Mouse (Mus musculus) cerebellum, adult (tissue): ENCODE measurements around the gene Clasp1.
"Not testable (repeated sequence)": the region's sequence is repeated elsewhere in the genome, so short reads cannot be mapped to it uniquely, and the experiment has no call there.

Experiments used
- ATAC-seq: cut with Nextera tagmentation; 2 replicates; pipeline ENCODE4 v1.9.2; 2017; ENCODE audit warnings: mild to moderate bottlenecking, moderate library complexity, mixed read lengths; ENCODE audit not compliant: insufficient number of reproducible peaks, low FRiP score, low TSS enrichment

Clasp1 gene

DNA sequence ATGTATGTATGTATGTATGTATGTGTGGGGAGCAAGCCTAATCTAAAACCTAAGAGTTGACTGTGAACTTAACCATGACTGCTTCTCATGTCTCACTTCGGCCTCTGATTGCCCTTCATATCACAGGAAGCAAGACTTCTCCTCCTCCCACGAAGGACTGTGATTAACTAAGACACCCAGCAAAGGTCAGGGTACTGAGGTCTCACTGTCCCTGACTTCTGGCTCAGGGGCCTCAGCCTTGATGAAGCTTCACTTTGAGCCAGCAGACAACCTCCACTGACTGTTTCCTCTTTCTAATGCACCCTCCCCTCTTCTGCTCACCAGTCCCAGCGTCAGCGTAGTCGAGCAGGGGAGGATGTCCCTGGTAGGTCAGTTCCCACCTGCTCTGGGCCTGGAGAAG, 166.1 kb downstream of the Clasp1 start:
- no peak for ATAC-seq

DNA sequence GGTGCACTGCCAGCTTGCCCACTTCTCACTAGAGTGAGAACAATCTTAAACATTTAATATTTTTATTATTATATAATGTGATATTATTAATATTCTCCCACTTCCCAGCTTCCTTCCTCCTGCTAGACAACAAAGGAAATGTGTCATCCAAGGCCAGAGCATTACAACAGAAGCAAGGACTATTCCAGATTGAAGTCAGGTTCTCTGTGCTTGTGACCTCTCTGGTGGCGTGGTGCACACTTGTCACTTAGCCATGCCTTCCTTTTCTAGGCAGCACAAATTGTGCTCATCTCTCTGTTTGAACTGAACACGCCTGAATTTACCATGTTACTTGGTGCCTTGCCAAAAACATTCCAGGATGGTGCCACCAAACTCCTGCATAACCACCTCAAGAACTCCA, 170.9 kb downstream of the Clasp1 start:
- no peak for ATAC-seq

GRCm38 (mm10) chr1:118564561-118564960, 175.7 kb downstream of the Clasp1 start:
- no peak for ATAC-seq

GRCm38 (mm10) chr1:118567659-118568058, 178.8 kb downstream of the Clasp1 start:
- ATAC-seq = no peak

- ATAC-seq = no peak
These were observed 191.4 kb downstream of the Clasp1 start for GRCm38 (mm10) chr1:118580174-118580702.

DNA sequence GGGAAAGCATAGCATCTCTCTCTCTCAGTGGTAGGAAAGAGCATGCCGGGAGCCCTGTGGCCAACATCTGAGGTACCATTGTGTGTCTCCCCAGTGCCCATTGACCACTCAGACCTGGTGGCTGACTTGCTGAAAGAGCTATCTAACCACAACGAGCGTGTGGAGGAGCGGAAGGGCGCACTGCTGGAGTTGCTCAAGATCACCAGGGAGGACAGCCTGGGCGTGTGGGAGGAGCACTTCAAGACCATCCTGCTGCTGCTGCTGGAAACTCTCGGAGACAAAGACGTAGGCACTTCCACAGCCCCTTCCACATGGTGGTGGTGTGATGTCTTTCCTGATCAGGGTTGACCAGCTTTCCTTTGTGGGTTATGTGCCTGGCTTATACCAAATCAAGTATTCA, 192.3 kb downstream of the Clasp1 start:
- ATAC-seq = no peak

- ATAC-seq = no peak
These were observed 200.9 kb downstream of the Clasp1 start for GRCm38 (mm10) chr1:118589721-118590120.

DNA sequence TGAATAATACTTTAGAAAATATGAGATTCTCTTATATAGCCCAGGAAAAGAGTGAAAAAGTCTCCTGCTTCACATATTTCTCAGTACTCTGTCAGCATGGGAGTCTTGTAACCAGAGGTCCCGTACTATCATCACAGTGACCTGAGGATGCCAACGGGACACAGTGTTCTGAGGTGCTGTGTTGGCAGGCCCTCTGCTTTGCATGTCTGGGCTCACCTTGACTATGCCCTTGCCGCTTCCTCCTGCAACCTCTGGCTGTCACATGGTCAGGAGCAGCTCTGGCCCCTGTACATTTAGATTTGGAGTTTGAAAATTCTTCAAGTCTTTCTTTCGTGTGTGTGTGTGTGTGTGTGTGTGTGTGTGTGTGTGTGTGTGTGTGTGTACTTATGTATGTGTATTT, 204.1 kb downstream of the Clasp1 start:
- no peak for ATAC-seq

DNA sequence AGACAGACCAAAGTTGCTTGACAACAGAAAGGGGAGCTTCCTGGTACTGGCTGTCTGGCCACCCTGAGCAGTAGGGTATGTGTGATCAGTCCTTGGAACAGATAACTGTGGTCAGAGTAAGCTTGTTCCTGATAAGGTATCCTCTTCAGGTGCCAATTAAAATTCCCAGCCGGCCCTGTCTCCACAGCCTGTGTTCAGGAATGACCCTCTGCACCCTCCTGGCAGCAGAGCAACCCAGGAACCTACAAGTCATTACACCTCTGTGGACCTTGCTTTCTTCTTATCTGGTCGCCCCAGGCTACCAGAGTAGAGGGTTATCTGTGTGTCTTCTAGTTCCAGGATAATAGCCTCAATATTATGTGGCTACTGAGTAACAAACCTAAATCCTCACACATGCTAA, 206.5 kb downstream of the Clasp1 start:
- no peak for ATAC-seq

DNA sequence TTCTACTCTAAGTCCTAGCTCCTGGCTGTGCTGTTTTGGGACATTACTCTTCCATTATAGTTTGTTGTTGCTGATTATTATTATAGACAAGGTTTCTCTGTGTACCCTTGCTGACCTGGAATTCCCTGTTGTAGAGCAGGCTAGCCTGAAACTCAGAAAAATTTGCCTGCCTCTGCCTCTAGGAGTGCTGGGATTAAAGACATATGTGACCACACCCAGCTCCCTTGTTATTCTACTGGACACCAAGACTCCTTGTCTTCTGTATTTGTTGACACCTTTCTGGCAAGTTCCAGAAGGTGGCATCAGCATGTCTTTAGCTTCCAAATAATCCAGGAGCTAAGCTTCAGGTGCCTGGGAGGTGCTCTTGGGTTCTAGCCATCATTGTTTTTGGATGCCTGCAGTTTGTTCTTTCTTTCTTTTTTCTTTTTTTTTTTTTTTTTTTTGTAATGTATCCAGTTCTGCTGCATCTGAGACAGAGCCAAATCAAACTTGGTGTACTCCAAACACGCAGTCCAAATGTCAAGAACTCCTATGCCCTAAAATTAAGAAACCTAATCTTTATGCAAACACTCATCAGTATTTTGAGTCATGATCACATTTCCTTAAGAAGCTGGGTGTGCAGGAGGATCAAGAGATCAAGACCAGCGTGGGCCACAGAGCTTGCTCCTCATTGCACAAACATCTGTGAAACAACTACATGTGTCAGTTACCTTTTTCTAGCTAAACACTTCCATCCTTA, 208.8 kb downstream of the Clasp1 start:
- ATAC-seq = no peak

GRCm38 (mm10) chr1:118598339-118598738, 209.5 kb downstream of the Clasp1 start:
- peak; percentile 81 for ATAC-seq

- ATAC-seq = no peak
These were observed 224.8 kb downstream of the Clasp1 start for GRCm38 (mm10) chr1:118613631-118614183.

GRCm38 (mm10) chr1:118621055-118621454, 232.2 kb downstream of the Clasp1 start:
- ATAC-seq = not testable (repeated sequence)

GRCm38 (mm10) chr1:118622857-118623256, 234.0 kb downstream of the Clasp1 start:
- ATAC-seq = no peak

DNA sequence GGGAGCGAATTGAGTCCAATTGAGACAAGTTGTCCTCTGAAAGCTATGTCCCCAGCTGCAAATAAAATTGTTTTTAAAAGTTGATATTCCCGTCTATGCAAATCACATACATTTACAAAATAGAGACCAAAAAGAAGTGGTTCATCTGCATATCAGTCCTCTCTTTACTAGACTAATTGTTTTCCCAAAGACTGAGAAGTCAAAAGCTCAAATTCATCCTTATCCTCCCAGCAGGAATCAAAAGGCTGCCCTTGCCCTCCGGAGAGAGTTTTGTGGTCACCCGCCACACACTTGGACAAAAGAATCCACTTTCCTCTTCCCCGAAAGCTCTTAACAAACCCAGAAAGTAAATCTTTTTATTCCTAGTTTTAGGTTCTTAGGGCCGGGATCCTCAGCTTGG, 236.6 kb downstream of the Clasp1 start:
- ATAC-seq = no peak

- ATAC-seq = no peak
These were observed 237.1 kb downstream of the Clasp1 start for GRCm38 (mm10) chr1:118625921-118626320.

- ATAC-seq = no peak
These were observed 237.6 kb downstream of the Clasp1 start for GRCm38 (mm10) chr1:118626452-118626851.

DNA sequence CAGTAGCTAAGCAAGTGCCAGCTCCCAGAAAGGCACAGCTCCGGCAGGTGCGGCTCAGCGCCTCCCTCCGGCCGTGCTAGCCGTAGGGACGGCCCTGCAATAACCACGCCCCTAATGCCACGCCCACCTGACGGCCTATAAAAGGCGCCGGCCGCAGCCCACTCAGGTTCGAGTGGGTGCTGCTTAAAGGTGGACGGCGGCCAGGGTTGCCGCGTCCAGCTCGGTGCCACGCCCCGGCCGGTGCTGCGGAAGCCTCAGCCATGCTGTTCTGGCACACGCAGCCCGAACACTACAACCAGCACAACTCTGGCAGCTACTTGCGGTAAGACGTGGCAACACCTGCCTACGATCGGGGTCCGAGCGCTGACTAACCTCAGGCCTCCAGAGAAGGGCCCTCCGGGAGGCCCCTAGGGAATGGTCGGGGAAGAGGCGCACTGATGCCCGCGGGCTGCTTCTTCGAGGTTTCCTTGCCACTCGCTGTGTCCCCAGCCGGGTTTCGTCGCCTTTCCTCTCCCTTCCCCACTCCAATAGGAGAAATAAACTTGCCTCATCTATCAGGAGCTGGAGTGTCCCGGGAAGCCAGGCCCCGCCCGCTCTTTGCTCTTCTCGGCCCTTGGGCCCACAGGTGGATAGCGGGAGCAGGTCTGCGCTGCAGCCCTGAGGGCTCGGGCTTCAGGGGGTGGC, 239.1 kb downstream of the Clasp1 start, which contains the start of gene Tfcp2l1:
Gene Tfcp2l1 (plus strand): TSS at position 165 of the 684 bp plus-strand sequence.
- ATAC-seq = peak; percentile 76

DNA sequence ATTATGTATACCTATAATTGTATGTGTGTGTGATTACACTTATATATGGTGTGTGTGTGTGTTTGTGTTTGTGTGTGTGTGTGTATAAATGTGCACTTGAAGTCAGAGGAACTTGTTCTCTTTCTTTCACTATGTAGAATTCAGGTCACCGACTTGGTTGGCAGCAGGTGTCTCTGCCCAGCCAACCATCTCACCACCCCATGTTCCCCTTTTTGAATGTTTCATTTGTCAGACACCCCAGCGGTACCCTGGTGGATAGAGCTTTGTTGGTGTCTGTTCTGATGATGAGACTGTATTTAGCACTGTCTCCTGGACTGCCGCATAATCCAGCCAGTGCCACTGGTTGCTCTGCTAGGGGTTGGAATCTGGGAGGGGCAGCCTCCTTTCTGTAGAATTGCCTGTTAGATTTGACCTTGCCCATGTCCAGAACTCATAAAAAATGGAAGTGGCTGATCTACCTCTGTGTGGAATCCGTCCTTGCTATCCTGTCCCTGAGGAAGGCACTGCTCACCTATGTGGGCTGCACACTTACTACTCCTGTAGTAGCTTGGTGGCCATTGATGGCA, 244.6 kb downstream of the Clasp1 start:
- ATAC-seq = no peak

DNA sequence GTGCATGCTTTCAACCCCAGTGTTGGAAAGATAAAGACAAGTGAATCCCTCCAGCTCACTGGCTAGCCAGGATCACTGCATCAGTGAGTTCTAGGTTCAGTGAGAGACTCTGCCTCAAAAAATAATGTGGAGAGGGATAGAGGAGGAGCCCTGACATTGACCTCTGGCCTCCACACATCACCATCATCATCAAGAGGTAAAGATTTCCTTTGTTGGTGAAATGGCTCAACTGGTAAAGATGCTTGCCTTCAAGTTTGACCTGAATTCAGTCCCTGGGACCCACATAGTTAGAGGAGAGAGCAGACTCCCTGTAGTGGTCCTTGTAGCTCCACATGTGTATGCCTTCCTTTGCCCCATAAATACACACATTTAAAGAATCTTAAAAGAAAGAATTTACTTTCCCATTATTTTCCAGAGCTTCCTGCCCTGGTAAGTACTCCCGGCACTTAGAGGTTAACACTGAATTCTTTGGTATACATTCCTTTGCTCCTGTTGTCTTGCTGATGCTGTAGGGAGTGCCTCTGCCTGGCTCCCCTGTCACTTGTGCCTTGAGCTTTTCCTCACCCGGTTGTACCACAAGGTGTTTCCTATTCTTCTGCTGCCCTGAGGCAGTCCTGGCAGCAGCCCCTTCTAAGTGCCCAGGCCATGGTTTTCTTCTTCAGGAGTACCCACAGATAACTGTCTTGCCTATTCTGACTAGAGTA, 253.6 kb downstream of the Clasp1 start:
- no peak for ATAC-seq
